Mouse (Mus musculus) spleen, adult 2 months (tissue): ENCODE results near the gene Ccnd1. TPM values are rescaled to one million over a fixed set of nuclear protein-coding genes. Genes with fewer than 3 reads are reported as not detected.

ENCODE experiments used
- DNase-seq, 2 experiments: peaks; one replicate each; pipeline versions ENCODE4 v3.0.0 to v3.0.0-alpha.2; 2012 to 2021; ENCODE audit warnings: low spot score in 2 of 2, low read depth in 1 of 2
- H3K27ac ChIP-seq: fragments of 200-500 bp; 2 replicates; pipeline ENCODE4 v1.5.1; 2012; ENCODE audit warnings: low read length, inconsistent platforms; ENCODE audit not compliant: insufficient read depth
- H3K27me3 ChIP-seq: fragments of 200-500 bp; 2 replicates; pipeline ENCODE4 v1.6.1; 2012; ENCODE audit warnings: mild to moderate bottlenecking, moderate library complexity, low read length, inconsistent platforms; ENCODE audit not compliant: control insufficient read depth, insufficient read depth
- H3K36me3 ChIP-seq: fragments of 200-500 bp; 2 replicates; pipeline ENCODE4 v1.6.1; 2012; ENCODE audit warnings: mild to moderate bottlenecking, low read length, inconsistent platforms; ENCODE audit not compliant: control insufficient read depth, insufficient read depth
- H3K4me1 ChIP-seq: fragments of 200-500 bp; 2 replicates; pipeline ENCODE4 v1.6.1; 2011; ENCODE audit warnings: inconsistent platforms; ENCODE audit not compliant: control insufficient read depth, insufficient read depth, insufficient read length
- H3K4me3 ChIP-seq: fragments of 200-500 bp; 2 replicates; pipeline ENCODE4 v1.5.1; 2011; ENCODE audit warnings: mild to moderate bottlenecking, inconsistent platforms; ENCODE audit not compliant: insufficient read depth, insufficient read length; ENCODE audit errors: extremely low read depth
- CTCF ChIP-seq: fragments of 200-500 bp; IDR thresholded peaks from 2 replicates; pipeline ENCODE4 v1.5.1; 2011; ENCODE audit warnings: mild to moderate bottlenecking, inconsistent platforms; ENCODE audit not compliant: insufficient read depth, insufficient read length, insufficient replicate concordance; ENCODE audit errors: extremely low read depth
- POLR2A ChIP-seq: fragments of 200-500 bp; IDR thresholded peaks from 2 replicates; pipeline ENCODE4 v1.6.1; 2011; ENCODE audit warnings: low read depth, low read length, inconsistent platforms
- WGBS: fragments of 180-500 bp; shearing (Covaris S2); methylation state at CpG from one replicate; pipeline ENCODE4 v1.1.7; 2018; 5-methylcytosine and 5-hydroxymethylcytosine counted together
- polyA plus RNA-seq: library from polyadenylated mRNA; depleted of rRNA; stranded (reverse); fragments of >200 nt; gene quantifications from 2 replicates; pipeline ENCODE4 v1.2.3, GENCODE M21; 2012; rRNA removed

Gene Ccnd1
- polyA plus RNA-seq, 1 experiment = 34.9 TPM

- Histone ChIP-seq H3K27ac (no peak overlapping the region), H3K4me3 (no peak overlapping the region), H3K4me1 (no peaks in the 10 kb centered on the region), H3K36me3 (no peaks in the 10 kb centered on the region), H3K27me3 (no peaks in the 10 kb centered on the region)
- DNase-seq = no peak
- TF ChIP-seq CTCF (no peak), POLR2A (no peak)
- 23% methylated on average over 18 of the region's 18 CpGs for WGBS
Observed at GRCm38 (mm10) chr7:144888564-144889299, 51.0 kb downstream of the Ccnd1 start.

- TF ChIP-seq POLR2A (no peak), CTCF (no peak)
- Histone ChIP-seq H3K36me3 (no peaks in the 10 kb centered on the region), H3K4me1 (no peaks in the 10 kb centered on the region), H3K27ac (no peak overlapping the region), H3K4me3 (no peak overlapping the region), H3K27me3 (no peaks in the 10 kb centered on the region)
- DNase-seq = no peak
- WGBS = 73% methylated on average over 2 of the region's 2 CpGs
Observed at GRCm38 (mm10) chr7:144887672-144888071, 52.1 kb downstream of the Ccnd1 start.

- WGBS = 77% methylated on average over 2 of the region's 2 CpGs
- no peaks in the 10 kb centered on the region for H3K27me3 ChIP-seq
- TF ChIP-seq CTCF (no peak), POLR2A (no peak)
Observed at GRCm38 (mm10) chr7:144883106-144883505, 56.6 kb downstream of the Ccnd1 start.

More at GRCm38 (mm10) chr7:144883106-144883505, 56.6 kb downstream of the Ccnd1 start:
- Histone ChIP-seq H3K36me3 (no peaks in the 10 kb centered on the region), H3K4me1 (no peaks in the 10 kb centered on the region), H3K4me3 (no peak overlapping the region), H3K27ac (no peak overlapping the region)
- DNase-seq = no peak

Other genes with a start within 250 kb of the Ccnd1 start
- gene Ano1, start 188.0 kb downstream of the Ccnd1 start, polyA plus RNA-seq = 6.5 and 7.4 TPM in 2 replicates
- 0.27 TPM in 1 of 2 replicates, not detected in the other for gene Fgf3, start 101.8 kb downstream of the Ccnd1 start, polyA plus RNA-seq
- not detected in 2 replicates for gene Fgf4, start 92.6 kb downstream of the Ccnd1 start, polyA plus RNA-seq
- not detected in 2 replicates for gene Fgf15, start 43.4 kb downstream of the Ccnd1 start, polyA plus RNA-seq
- 8.4 and 9.3 TPM in 2 replicates for gene LTO1, start 24.8 kb downstream of the Ccnd1 start, polyA plus RNA-seq